In the genomic region with DNA sequence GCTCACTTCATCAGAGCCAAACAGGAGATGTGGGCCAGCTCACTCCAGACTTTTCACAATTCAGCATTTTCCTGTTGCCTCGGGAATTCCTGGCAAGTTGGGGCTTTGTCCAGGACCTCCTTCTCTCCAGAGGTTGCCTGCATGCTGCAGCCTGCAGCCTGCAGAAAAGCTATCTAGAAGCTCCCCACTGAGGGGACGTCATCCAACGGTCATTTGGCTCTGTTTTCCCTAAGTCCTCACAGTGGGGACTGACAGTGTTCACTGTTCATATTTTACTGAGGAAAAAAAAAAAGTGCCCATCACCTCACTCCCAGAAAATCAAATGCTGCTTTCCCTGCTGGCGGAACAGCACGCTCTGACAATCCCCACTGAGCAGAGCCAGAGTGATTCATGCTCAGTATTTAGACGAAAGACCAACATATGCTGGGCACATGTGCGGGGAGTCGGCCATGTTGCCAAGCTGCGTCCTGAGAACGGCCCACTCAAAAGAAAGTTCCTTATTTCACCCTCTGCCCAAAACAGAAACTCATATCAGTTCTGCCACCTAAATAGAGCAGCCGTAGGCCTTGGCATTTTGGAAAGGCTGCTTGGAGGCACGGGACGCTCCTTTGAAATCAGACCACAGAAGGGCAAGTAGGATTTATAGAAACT, we compare ENCODE assay signal across 9 mouse cellular contexts.
DNase-seq lines count a peak whose midpoint lies in the region; ATAC-seq and TF ChIP-seq lines count a peak whose summit lies in the region.
"Had no signal": no experiment of that assay in that cellular context is flagged by ENCODE, and none has a peak within 500 bp of the region (broad histone marks: within the 10 kb centered on the region; RNA-seq: fewer than 3 reads in every experiment).

No protein-coding gene starts in this region.

- TF ChIP-seq POLR2A in limb, embryonic 14.5 days (IDR thresholded peaks at IDR 0.05; ENCODE audit: borderline replicate concordance, extremely low read depth, insufficient read depth, insufficient read length), result no peak

- ATAC-seq in hindbrain, embryonic 13.5 days (ENCODE audit: low FRiP score), result no peak
- no peak for ATAC-seq in limb, embryonic 14.5 days (ENCODE audit: low FRiP score, low read depth)

- no peaks in the 10 kb centered on the region for H3K36me3 ChIP-seq in hindbrain, embryonic 13.5 days
- H3K36me3 ChIP-seq in limb, embryonic 14.5 days (ENCODE audit: control insufficient read depth, insufficient read depth, low read length), result no peaks in the 10 kb centered on the region

- peak; percentile 72 to 80 for DNase-seq in adrenal gland, adult (ENCODE audit: inconsistent age in 2 of 2, low spot score in 1 of 2)
- DNase-seq in adrenal gland, postnatal 4 days (ENCODE audit: low spot score in 2 of 2), result no peak
- peak; percentile 39 for DNase-seq in adrenal gland, postnatal 10 days
- DNase-seq in fibroblast of lung, adult 2 months (ENCODE audit: low read depth), result peak; percentile 40
- DNase-seq in limb, embryonic 14.5 days (ENCODE audit: low spot score), result peak; percentile 54
- DNase-seq in natural killer cell, adult 2 months (ENCODE audit: low spot score in 2 of 2), result no peak
- DNase-seq in kidney, adult 8-10 months, result no peak

- H3K4me2 ChIP-seq in hindbrain, embryonic 13.5 days, result no peak overlapping the region
- H3K4me2 ChIP-seq in limb, embryonic 14.5 days (replicated peaks; ENCODE audit: low read depth, low read length, severe bottlenecking), result no peak overlapping the region

- H3K4me1 ChIP-seq in hindbrain, embryonic 13.5 days (replicated peaks), result peaks cover 43% of the 10 kb centered on the region
- H3K4me1 ChIP-seq in limb, embryonic 14.5 days (ENCODE audit: control insufficient read depth, insufficient read depth, low read length), result peaks cover 53% of the 10 kb centered on the region
- H3K4me1 ChIP-seq: megakaryocyte, embryonic 14.5 days had no signal

- no peak overlapping the region for H3K9ac ChIP-seq in hindbrain, embryonic 13.5 days
- H3K9ac ChIP-seq in limb, embryonic 14.5 days (ENCODE audit: low read depth, low read length, severe bottlenecking), result no peak overlapping the region

- H3K27ac ChIP-seq in hindbrain, embryonic 13.5 days, result peak overlapping the region; percentile 14
- peak overlapping the region; percentile 70 for H3K27ac ChIP-seq in limb, embryonic 14.5 days (replicated peaks; ENCODE audit: low read depth, low read length)

- 48% methylated on average over 13 of the region's 13 CpGs for WGBS in hindbrain, embryonic 13.5 days
- 28% methylated on average over 13 of the region's 13 CpGs for WGBS in limb, embryonic 14.5 days

- H3K27me3 ChIP-seq in hindbrain, embryonic 13.5 days, result no peaks in the 10 kb centered on the region
- H3K27me3 ChIP-seq in limb, embryonic 14.5 days (ENCODE audit: control insufficient read depth, insufficient read depth, low read length), result no peaks in the 10 kb centered on the region
- H3K27me3 ChIP-seq: megakaryocyte, embryonic 14.5 days had no signal

- no peak overlapping the region for H3K4me3 ChIP-seq in hindbrain, embryonic 13.5 days
- no peak overlapping the region for H3K4me3 ChIP-seq in limb, embryonic 14.5 days (replicated peaks; ENCODE audit: low read length)
- H3K4me3 ChIP-seq: megakaryocyte, embryonic 14.5 days had no signal

- H3K9me3 ChIP-seq in hindbrain, embryonic 13.5 days, result no peaks in the 10 kb centered on the region
- no peaks in the 10 kb centered on the region for H3K9me3 ChIP-seq in limb, embryonic 14.5 days (ENCODE audit: control insufficient read depth, low read length)

Comparison
In these comparisons a context has a peak if more than half of its experiments do, and no peak if none do; other contexts are left out.
1. DNase-seq: peak in adrenal gland, adult (2 of 2), adrenal gland, postnatal 10 days (single experiment), fibroblast of lung, adult 2 months (single experiment) and limb, embryonic 14.5 days (single experiment); none in adrenal gland, postnatal 4 days (0 of 2), natural killer cell, adult 2 months (0 of 2) and kidney, adult 8-10 months (0 of 2).